Mouse (Mus musculus) megakaryocyte, embryonic 14.5 days (primary cell): ENCODE results near the gene Cenpq.

Source experiments
- FLI1 ChIP-seq: IDR thresholded peaks from 2 replicates; pipeline ENCODE4 v1.6.1; 2012; ENCODE audit warnings: low read length, inconsistent platforms, mixed read lengths
- GATA1 ChIP-seq: IDR thresholded peaks from 3 replicates; pipeline ENCODE4 v1.6.1; 2012; ENCODE audit warnings: mixed read lengths, low read length, inconsistent platforms, borderline replicate concordance

GRCm38 (mm10) chr17:40904721-40905154 is 30.1 kb downstream of the Cenpq start:
- no peak for TF ChIP-seq FLI1
- TF ChIP-seq GATA1, result no peak
